Mouse (Mus musculus) hindbrain, embryonic 16.5 days (tissue): ENCODE data around the gene Tet3. TPM values are rescaled to one million over a fixed set of nuclear protein-coding genes. Genes with fewer than 3 reads are reported as not detected.

Source experiments
- ATAC-seq: fragments of 200-750 bp; cut with Nextera tagmentation; 2 replicates; pipeline ENCODE4 v1.8.0; 2017; ENCODE audit warnings: moderate TSS enrichment, moderate library complexity
- H3K27ac ChIP-seq: fragments of 300-500 bp; sonication (generic); 2 replicates; pipeline ENCODE4 v1.5.1; 2014; ENCODE audit warnings: low read depth, mild to moderate bottlenecking, control low read depth, low read length, moderate library complexity
- H3K27me3 ChIP-seq: fragments of 300-500 bp; sonication (generic); replicated peaks from 2 replicates; pipeline ENCODE4 v1.6.1; 2014; ENCODE audit warnings: low read length; ENCODE audit not compliant: control insufficient read depth, insufficient read depth
- H3K36me3 ChIP-seq: fragments of 300-500 bp; sonication (generic); 2 replicates; pipeline ENCODE4 v1.6.1; 2014; ENCODE audit warnings: mild to moderate bottlenecking, low read length, moderate library complexity, mixed read lengths; ENCODE audit not compliant: control insufficient read depth, insufficient read depth
- H3K4me1 ChIP-seq: fragments of 300-500 bp; sonication (generic); 2 replicates; pipeline ENCODE4 v1.6.1; 2014; ENCODE audit warnings: low read depth, low read length; ENCODE audit not compliant: control insufficient read depth, insufficient read depth
- H3K4me2 ChIP-seq: fragments of 300-500 bp; sonication (generic); 2 replicates; pipeline ENCODE4 v1.6.1; 2014; ENCODE audit warnings: mild to moderate bottlenecking, low read length, control low read depth, moderate library complexity
- H3K4me3 ChIP-seq: fragments of 300-500 bp; sonication (generic); 2 replicates; pipeline ENCODE4 v1.5.1; 2014; ENCODE audit warnings: mild to moderate bottlenecking, low read length, control low read depth, moderate library complexity
- H3K9ac ChIP-seq: fragments of 300-500 bp; sonication (generic); 2 replicates; pipeline ENCODE4 v1.6.1; 2014; ENCODE audit warnings: low read depth, mild to moderate bottlenecking, control low read depth, low read length, moderate library complexity
- H3K9me3 ChIP-seq: fragments of 300-500 bp; sonication (generic); 2 replicates; pipeline ENCODE4 v1.6.1; 2014; ENCODE audit warnings: mild to moderate bottlenecking, low read length, moderate library complexity; ENCODE audit not compliant: control insufficient read depth
- WGBS: fragments of 180-500 bp; shearing (Covaris S2); extraction: QIAGEN DNeasy Blood & Tissue Kit; methylation state at CpG from one replicate; pipeline ENCODE4 v1.1.7; 2014; 5-methylcytosine and 5-hydroxymethylcytosine counted together
- polyA plus RNA-seq: library from polyadenylated mRNA; unstranded; fragments of >200 nt; fragmentation: Nextera tagmentation; extraction: Ambion mirVana; gene quantifications from 2 replicates; pipeline ENCODE4 v1.2.1, GENCODE M21; 2015

Tet3 gene
- polyA plus RNA-seq, 1 experiment from 2014 or later: 51.4 TPM

DNA sequence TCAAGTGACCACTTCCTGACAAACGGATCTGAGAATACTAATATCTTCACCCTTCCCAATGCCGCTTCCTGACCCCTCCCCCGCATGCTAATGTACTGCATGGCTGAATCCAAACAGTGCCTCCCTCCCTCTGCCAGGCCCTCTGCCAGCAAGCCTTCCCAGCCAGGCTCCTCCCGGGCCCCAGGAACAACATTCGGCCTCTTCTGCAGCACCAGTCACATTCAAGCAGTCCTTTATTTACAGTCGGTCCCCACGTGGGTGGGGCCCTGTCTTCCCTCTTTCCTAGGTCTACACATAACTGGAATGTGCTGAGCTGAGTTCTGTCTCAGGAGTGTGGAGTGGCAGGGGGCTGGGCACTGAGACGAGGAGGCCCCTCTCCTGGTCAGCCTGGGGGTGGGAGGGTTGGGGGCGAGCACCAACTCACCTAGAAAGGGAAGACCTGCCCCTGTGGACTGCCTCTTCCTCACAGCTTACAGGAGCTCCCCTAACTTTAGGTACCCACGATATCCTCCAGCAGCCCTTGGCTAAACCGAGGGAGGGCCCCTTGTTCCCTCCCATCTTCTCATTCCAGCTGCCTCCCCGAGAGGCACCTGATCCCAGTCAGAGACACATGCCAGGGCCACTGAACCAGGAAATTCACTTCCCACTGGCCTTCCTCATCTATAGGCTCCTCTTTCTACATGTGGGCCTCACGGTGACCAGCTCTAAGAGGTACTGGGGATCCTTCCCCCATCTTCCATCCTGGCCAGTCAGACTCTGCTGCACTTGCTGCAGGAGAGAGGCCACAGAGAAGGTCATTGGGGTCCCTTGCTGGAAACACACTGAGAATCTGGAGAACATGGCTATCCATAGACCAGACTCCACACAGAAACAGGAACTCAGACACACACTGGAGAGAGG is 15.2 kb downstream of the Tet3 start:
- Histone ChIP-seq H3K9ac (0 out of 2 replicates have a peak overlapping the region, but pooled peaks have one; percentile 15), H3K27me3 (no peaks in the 10 kb centered on the region), H3K4me3 (no peak overlapping the region), H3K27ac (peak overlapping the region; percentile 60), H3K4me1 (peaks cover 54% of the 10 kb centered on the region), H3K4me2 (peak overlapping the region; percentile 70), H3K36me3 (no peaks in the 10 kb centered on the region; the same call in 1 of the 2 replicates), H3K9me3 (no peaks in the 10 kb centered on the region)
- ATAC-seq: peak; percentile 32
- WGBS: 4% methylated on average over 12 of the region's 13 CpGs

DNA sequence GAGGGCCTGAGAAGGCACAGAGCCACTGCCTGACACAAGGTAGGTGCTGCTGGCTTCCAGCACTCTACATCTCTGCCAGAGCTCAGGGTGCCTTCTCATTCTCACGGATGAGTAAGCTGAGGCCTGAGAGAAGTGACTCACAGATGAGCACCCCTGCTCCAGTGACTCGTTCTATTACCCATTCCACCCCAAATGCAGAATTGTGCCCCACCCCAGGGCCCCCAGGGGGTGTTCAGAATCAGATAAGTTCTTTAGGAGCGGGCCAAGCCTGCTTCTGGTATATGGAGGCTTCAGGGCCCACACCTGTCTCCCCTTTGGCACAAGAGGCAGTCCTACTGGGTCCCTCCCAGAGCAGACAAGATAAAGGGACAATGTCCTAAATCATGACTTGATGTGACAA is 16.2 kb downstream of the Tet3 start:
- H3K36me3 ChIP-seq: no peaks in the 10 kb centered on the region
- H3K27me3 ChIP-seq: no peaks in the 10 kb centered on the region
- peak overlapping the region; percentile 96 for H3K27ac ChIP-seq
- WGBS: 32% methylated on average over 3 of the region's 3 CpGs
- H3K4me2 ChIP-seq: peak overlapping the region; percentile 70
- peaks cover 64% of the 10 kb centered on the region for H3K4me1 ChIP-seq
- H3K9ac ChIP-seq: peak overlapping the region; percentile 88
- no peaks in the 10 kb centered on the region for H3K9me3 ChIP-seq
- peak overlapping the region; percentile 65 for H3K4me3 ChIP-seq
- no peak for ATAC-seq

DNA sequence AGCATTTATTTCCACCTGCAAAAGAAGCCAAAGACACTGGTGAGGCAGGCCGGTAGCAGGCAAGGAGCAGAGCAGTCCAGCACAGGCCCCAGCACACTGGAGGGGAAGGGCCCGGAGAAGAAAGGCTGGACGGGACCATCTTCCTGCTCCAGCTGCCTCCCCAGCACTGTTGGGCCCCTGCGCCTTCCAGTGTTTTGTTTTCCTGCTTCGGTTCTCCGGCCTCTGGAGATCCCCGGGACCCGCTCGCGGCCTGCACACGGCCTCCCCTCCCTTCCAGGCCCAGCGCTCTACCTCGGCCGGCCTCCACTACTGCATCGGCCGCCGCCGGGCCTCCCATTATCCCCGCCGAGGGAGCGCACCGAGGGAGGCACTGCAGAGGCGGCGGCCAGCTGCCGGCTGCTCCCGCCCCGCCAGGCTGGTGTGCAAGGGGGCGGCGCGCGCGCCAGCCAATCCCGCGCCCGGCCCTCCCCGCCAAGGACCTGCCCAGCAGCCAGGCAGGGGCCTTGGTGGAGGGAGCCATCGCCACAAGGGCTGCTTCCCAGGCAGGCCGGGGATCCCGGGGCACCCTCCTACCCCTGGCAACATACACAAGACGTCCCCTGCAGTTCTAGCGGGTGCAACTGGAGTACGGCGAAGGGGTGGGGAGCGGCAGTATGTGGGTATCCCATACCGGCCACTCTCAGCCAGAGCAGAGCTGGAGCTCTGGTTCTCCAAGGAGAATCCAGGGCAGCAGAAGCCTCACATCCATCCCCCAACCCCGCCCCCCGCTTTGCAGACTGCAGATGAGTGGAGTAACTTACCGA is 17.4 kb downstream of the Tet3 start:
- no peaks in the 10 kb centered on the region for H3K36me3 ChIP-seq
- H3K9ac ChIP-seq: peak overlapping the region; percentile 88
- ATAC-seq: peak; percentile 91
- H3K9me3 ChIP-seq: no peaks in the 10 kb centered on the region
- under 1% methylated on average over 34 of the region's 48 CpGs for WGBS
- peak overlapping the region; percentile 96 for H3K27ac ChIP-seq
- H3K4me1 ChIP-seq: peaks cover 66% of the 10 kb centered on the region
- H3K4me3 ChIP-seq: peak overlapping the region; percentile 65
- H3K4me2 ChIP-seq: peak overlapping the region; percentile 70
- no peaks in the 10 kb centered on the region for H3K27me3 ChIP-seq

DNA sequence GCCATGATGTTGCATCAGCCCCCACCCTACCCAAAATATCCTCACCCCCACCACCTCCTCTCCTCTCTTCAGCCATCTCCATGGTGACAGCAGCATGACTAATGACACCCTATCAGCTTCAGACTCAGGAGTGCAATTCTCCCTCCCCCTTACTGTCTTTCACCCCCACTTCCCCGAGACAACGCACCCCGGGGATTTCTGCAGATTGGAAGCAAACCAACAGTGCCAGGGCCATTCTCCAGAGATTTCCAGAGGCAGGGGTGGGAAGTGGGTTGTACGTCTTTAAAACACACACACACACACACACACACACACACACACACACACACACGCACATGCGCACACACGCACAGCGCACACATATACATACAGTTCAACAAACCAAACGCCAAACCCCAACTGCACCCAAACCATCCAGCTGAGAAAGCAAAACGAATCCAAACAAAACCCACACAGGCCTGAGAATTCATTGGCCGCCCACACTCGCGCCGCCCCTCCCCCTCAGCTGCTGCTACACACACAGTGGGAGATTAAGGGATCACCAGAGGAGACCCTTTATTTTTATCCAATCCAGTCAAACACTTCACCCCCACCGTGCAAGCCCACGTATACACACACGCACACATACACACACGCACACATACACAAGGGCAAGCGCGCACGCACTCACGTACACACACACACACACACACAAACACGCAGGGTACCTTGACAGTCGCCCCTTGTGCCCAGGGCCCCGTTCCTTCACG is 18.2 kb downstream of the Tet3 start:
- Histone ChIP-seq H3K27me3 (no peaks in the 10 kb centered on the region), H3K4me3 (peak overlapping the region; percentile 65), H3K4me2 (peak overlapping the region; percentile 70), H3K36me3 (no peaks in the 10 kb centered on the region), H3K9ac (peak overlapping the region; percentile 88), H3K9me3 (no peaks in the 10 kb centered on the region), H3K27ac (peak overlapping the region; percentile 96), H3K4me1 (peaks cover 66% of the 10 kb centered on the region)
- peak; percentile 51 for ATAC-seq
- WGBS: under 1% methylated on average over 26 of the region's 26 CpGs

DNA sequence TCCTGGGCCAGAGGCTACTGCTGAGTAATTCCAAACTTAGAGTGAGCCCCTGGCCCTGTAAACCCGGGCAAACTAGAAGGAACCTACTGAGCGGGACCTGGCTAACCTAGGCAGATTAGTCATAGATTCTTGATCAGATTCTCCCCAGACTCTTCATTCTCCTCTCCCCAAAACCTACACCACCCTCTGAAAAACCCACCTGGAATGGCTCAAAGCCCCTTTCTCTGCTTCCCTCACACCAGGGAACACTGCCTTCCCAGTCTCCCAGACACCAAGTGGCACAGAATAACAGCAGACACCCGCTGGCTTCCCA is 18.7 kb downstream of the Tet3 start:
- peak overlapping the region; percentile 88 for H3K9ac ChIP-seq
- H3K4me1 ChIP-seq: peaks cover 70% of the 10 kb centered on the region
- H3K4me3 ChIP-seq: peak overlapping the region; percentile 65
- H3K4me2 ChIP-seq: peak overlapping the region; percentile 70
- ATAC-seq: no peak
- no peaks in the 10 kb centered on the region for H3K9me3 ChIP-seq
- WGBS: 17% methylated on average over 3 of the region's 3 CpGs
- H3K27ac ChIP-seq: peak overlapping the region; percentile 96
- no peaks in the 10 kb centered on the region for H3K36me3 ChIP-seq
- no peaks in the 10 kb centered on the region for H3K27me3 ChIP-seq

DNA sequence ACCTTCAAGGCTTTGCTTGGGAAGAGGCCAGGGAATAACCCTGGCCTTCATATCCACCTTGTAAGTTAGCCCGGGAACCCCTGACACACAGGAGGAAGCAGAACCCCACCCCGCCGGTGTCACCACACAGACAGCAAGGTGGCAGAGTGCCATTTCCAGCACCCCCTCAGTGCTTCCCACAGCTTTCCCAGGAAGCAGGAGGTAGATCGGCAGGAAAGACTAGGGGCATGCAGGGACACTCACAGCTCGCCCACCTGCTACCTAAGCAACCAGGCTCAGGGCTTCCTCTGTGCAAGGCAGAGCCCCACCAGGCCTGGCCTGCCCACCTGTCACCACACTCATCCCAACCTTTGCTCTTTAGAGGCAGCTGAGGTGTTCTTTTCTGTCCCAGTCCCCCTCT is 19.1 kb downstream of the Tet3 start:
- peak overlapping the region; percentile 96 for H3K27ac ChIP-seq
- 47% methylated on average over 5 of the region's 5 CpGs for WGBS

DNA sequence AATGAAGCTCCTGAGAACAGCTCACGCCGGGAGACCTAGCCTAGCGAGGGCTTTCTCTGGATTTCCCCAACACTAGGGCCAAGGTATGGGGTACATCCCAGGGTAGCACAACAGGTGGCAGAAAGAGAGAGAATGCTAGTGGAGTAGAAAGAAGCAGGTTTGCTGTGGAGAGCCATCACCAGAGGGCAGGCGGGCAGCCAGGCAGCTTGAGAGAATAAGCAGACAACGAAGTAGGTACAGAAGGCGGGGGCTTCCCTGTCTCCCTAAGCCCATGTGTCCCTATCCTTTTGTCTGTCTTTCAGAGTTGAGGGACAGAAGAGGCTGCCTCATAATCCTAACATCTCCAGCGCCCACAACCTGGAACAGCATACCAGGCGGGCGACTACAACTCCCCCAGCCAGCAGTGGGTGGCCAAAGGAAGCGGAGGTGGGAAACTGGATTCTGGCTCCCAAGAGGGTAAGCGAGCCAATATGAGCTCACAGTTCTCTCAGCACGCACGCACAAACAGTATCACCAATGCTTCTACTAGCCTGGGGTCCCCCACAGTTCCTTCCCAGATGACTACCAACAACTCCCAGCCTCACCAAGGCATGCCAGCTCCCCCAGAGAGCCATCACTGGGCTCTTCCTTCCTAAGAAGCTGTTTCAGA is 19.6 kb downstream of the Tet3 start:
- peaks cover 68% of the 10 kb centered on the region for H3K4me1 ChIP-seq
- H3K9me3 ChIP-seq: no peaks in the 10 kb centered on the region
- no peak for ATAC-seq
- H3K36me3 ChIP-seq: no peaks in the 10 kb centered on the region
- peak overlapping the region; percentile 96; the same call in 1 of the 2 replicates for H3K27ac ChIP-seq
- no peaks in the 10 kb centered on the region for H3K27me3 ChIP-seq
- H3K9ac ChIP-seq: peak overlapping the region; percentile 88
- peak overlapping the region; percentile 65 for H3K4me3 ChIP-seq
- peak overlapping the region; percentile 70 for H3K4me2 ChIP-seq
- WGBS: 50% methylated on average over 13 of the region's 13 CpGs

More for the DNA sequence above, 19.1 kb downstream of the Tet3 start:
- Histone ChIP-seq H3K9me3 (no peaks in the 10 kb centered on the region), H3K4me1 (peaks cover 71% of the 10 kb centered on the region), H3K4me2 (peak overlapping the region; percentile 70), H3K4me3 (peak overlapping the region; percentile 65), H3K27me3 (no peaks in the 10 kb centered on the region), H3K36me3 (no peaks in the 10 kb centered on the region), H3K9ac (peak overlapping the region; percentile 88)
- ATAC-seq: no peak

DNA sequence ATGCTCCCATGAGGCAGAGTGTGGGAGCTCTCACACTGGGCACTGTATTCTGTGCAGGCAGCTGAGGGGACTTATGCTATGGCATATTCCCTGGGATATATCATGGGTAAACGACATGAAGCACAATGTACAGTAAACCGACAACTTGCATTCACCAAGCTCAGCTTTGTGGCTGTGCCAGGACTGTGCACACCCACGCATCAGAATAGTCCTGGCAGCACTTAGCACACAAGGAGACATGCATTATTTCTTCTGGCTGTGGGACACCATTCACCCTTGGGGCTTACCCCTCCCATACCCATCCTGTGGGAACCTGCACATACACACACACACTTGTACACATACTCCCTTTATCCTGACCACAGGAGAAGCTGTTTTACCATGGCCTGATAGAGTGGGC is 20.3 kb downstream of the Tet3 start:
- 55% methylated on average over 3 of the region's 3 CpGs for WGBS
- Histone ChIP-seq H3K9ac (0 out of 2 replicates have a peak overlapping the region, but pooled peaks have one; percentile 19), H3K4me1 (peaks cover 68% of the 10 kb centered on the region), H3K4me3 (no peak overlapping the region), H3K27me3 (no peaks in the 10 kb centered on the region), H3K9me3 (no peaks in the 10 kb centered on the region), H3K4me2 (peak overlapping the region; percentile 70), H3K36me3 (no peaks in the 10 kb centered on the region), H3K27ac (no peak overlapping the region)
- no peak for ATAC-seq
